Mouse (Mus musculus) stomach, embryonic 15.5 days (tissue): ENCODE data around the gene Snap25. TPM values are rescaled to one million over a fixed set of nuclear protein-coding genes. Genes with fewer than 3 reads are reported as not detected.

Source experiments
- ATAC-seq: fragments of 200-750 bp; cut with Nextera tagmentation; 2 replicates; pipeline ENCODE4 v1.8.0; 2017; ENCODE audit warnings: low read depth, moderate number of reproducible peaks, moderate TSS enrichment; ENCODE audit not compliant: insufficient read depth, low FRiP score
- H3K27ac ChIP-seq: fragments of 300-500 bp; sonication (generic); 2 replicates; pipeline ENCODE4 v1.5.1; 2015; ENCODE audit warnings: mild to moderate bottlenecking, inconsistent platforms
- H3K27me3 ChIP-seq: fragments of 300-500 bp; sonication (generic); replicated peaks from 2 replicates; pipeline ENCODE4 v1.6.1; 2015; ENCODE audit warnings: inconsistent platforms
- H3K36me3 ChIP-seq: fragments of 300-500 bp; sonication (generic); 2 replicates; pipeline ENCODE4 v1.6.1; 2015; ENCODE audit warnings: inconsistent platforms
- H3K4me1 ChIP-seq: fragments of 300-500 bp; sonication (generic); 2 replicates; pipeline ENCODE4 v1.6.1; 2015; ENCODE audit warnings: inconsistent platforms
- H3K4me2 ChIP-seq: fragments of 300-500 bp; sonication (generic); 2 replicates; pipeline ENCODE4 v1.6.1; 2015; ENCODE audit warnings: mild to moderate bottlenecking, inconsistent platforms
- H3K4me3 ChIP-seq: fragments of 300-500 bp; sonication (generic); replicated peaks from 2 replicates; pipeline ENCODE4 v1.5.1; 2015; ENCODE audit warnings: inconsistent platforms
- H3K9ac ChIP-seq: fragments of 300-500 bp; sonication (generic); 2 replicates; pipeline ENCODE4 v1.6.1; 2015; ENCODE audit warnings: inconsistent platforms
- H3K9me3 ChIP-seq: fragments of 300-500 bp; sonication (generic); 2 replicates; pipeline ENCODE4 v1.6.1; 2016; ENCODE audit warnings: inconsistent platforms
- WGBS: fragments of 180-500 bp; shearing (Covaris S2); methylation state at CpG from one replicate; pipeline ENCODE4 v1.1.7; 2015; 5-methylcytosine and 5-hydroxymethylcytosine counted together
- polyA plus RNA-seq: library from polyadenylated mRNA; unstranded; fragments of >200 nt; fragmentation: Nextera tagmentation; extraction: Ambion mirVana; gene quantifications from 2 replicates; pipeline ENCODE4 v1.2.1, GENCODE M21; 2015

Snap25 gene
- 10.4 and 10.8 TPM in 2 replicates for polyA plus RNA-seq

GRCm38 (mm10) chr2:136713299-136713758, at the start of gene Snap25:
TSS of gene Snap25 (plus strand) at chr2:136713453.
- H3K4me1 ChIP-seq, result peaks cover 3% of the 10 kb centered on the region; the same call in 1 of the 2 replicates
- no peaks in the 10 kb centered on the region for H3K36me3 ChIP-seq
- H3K9ac ChIP-seq, result no peak within 1 kb of the TSS
- 0 out of 2 replicates have a peak, but pooled peaks have one; percentile 40 for ATAC-seq
- no peak within 1 kb of the TSS for H3K27ac ChIP-seq
- H3K4me2 ChIP-seq, result peak within 1 kb of the TSS; percentile 53
- 0 out of 2 replicates have a peak, but pooled peaks cover 7% of the 10 kb centered on the region for H3K27me3 ChIP-seq
- no peaks in the 10 kb centered on the region for H3K9me3 ChIP-seq
- 1% methylated on average over 20 of the region's 20 CpGs for WGBS
- peak within 1 kb of the TSS; percentile 29 for H3K4me3 ChIP-seq

GRCm38 (mm10) chr2:136666951-136667350, 46.3 kb upstream of the Snap25 start:
- Histone ChIP-seq H3K4me3 (no peak overlapping the region), H3K4me2 (no peak overlapping the region), H3K27me3 (no peaks in the 10 kb centered on the region), H3K36me3 (no peaks in the 10 kb centered on the region), H3K9ac (no peak overlapping the region), H3K9me3 (no peaks in the 10 kb centered on the region), H3K27ac (no peak overlapping the region), H3K4me1 (no peaks in the 10 kb centered on the region)
- WGBS, result 86% methylated on average over 1 of the region's 1 CpGs
- no peak for ATAC-seq

- H3K27me3 ChIP-seq, result no peaks in the 10 kb centered on the region
- H3K27ac ChIP-seq, result peak overlapping the region; percentile 68; the same call in 1 of the 2 replicates
- H3K9me3 ChIP-seq, result no peaks in the 10 kb centered on the region
- no peak overlapping the region for H3K4me3 ChIP-seq
- no peak for ATAC-seq
- WGBS, result 65% methylated on average over 3 of the region's 3 CpGs
- H3K36me3 ChIP-seq, result no peaks in the 10 kb centered on the region
- no peak overlapping the region for H3K4me2 ChIP-seq
- no peaks in the 10 kb centered on the region for H3K4me1 ChIP-seq
- H3K9ac ChIP-seq, result no peak overlapping the region
These were observed 44.1 kb upstream of the Snap25 start for GRCm38 (mm10) chr2:136669183-136669582.

GRCm38 (mm10) chr2:136669665-136670064, 43.6 kb upstream of the Snap25 start:
- Histone ChIP-seq H3K36me3 (no peaks in the 10 kb centered on the region), H3K4me2 (no peak overlapping the region), H3K27ac (no peak overlapping the region; the same call in 1 of the 2 replicates), H3K4me3 (no peak overlapping the region), H3K4me1 (no peaks in the 10 kb centered on the region), H3K27me3 (no peaks in the 10 kb centered on the region), H3K9ac (no peak overlapping the region), H3K9me3 (no peaks in the 10 kb centered on the region)
- no peak for ATAC-seq
- 48% methylated on average over 3 of the region's 3 CpGs for WGBS

GRCm38 (mm10) chr2:136670539-136671271, 42.5 kb upstream of the Snap25 start:
- H3K4me2 ChIP-seq, result no peak overlapping the region
- no peak overlapping the region for H3K9ac ChIP-seq
- no peaks in the 10 kb centered on the region for H3K4me1 ChIP-seq
- no peaks in the 10 kb centered on the region for H3K36me3 ChIP-seq
- no peaks in the 10 kb centered on the region for H3K27me3 ChIP-seq
- ATAC-seq, result no peak
- H3K9me3 ChIP-seq, result no peaks in the 10 kb centered on the region
- H3K27ac ChIP-seq, result no peak overlapping the region
- WGBS, result 42% methylated on average over 9 of the region's 9 CpGs
- no peak overlapping the region for H3K4me3 ChIP-seq

GRCm38 (mm10) chr2:136674077-136674757, 39.0 kb upstream of the Snap25 start:
- Histone ChIP-seq H3K9me3 (no peaks in the 10 kb centered on the region), H3K9ac (no peak overlapping the region), H3K4me1 (peaks cover 11% of the 10 kb centered on the region; the same call in 1 of the 2 replicates), H3K4me3 (no peak overlapping the region), H3K27me3 (no peaks in the 10 kb centered on the region), H3K36me3 (no peaks in the 10 kb centered on the region), H3K4me2 (no peak overlapping the region), H3K27ac (no peak overlapping the region)
- 78% methylated on average over 4 of the region's 4 CpGs for WGBS
- ATAC-seq, result no peak

GRCm38 (mm10) chr2:136676196-136676595, 37.1 kb upstream of the Snap25 start:
- Histone ChIP-seq H3K9me3 (no peaks in the 10 kb centered on the region), H3K27me3 (no peaks in the 10 kb centered on the region), H3K4me2 (no peak overlapping the region), H3K27ac (no peak overlapping the region), H3K9ac (no peak overlapping the region), H3K4me3 (no peak overlapping the region), H3K4me1 (peaks cover 11% of the 10 kb centered on the region; the same call in 1 of the 2 replicates), H3K36me3 (no peaks in the 10 kb centered on the region)
- no peak for ATAC-seq
- WGBS, result 83% methylated on average over 2 of the region's 2 CpGs

- peaks cover 11% of the 10 kb centered on the region; the same call in 1 of the 2 replicates for H3K4me1 ChIP-seq
- H3K9ac ChIP-seq, result no peak overlapping the region
- no peak overlapping the region for H3K4me3 ChIP-seq
- H3K27me3 ChIP-seq, result no peaks in the 10 kb centered on the region
- no peak overlapping the region for H3K27ac ChIP-seq
- no peak for ATAC-seq
- no peak overlapping the region for H3K4me2 ChIP-seq
- 41% methylated on average over 8 of the region's 8 CpGs for WGBS
- no peaks in the 10 kb centered on the region for H3K9me3 ChIP-seq
- no peaks in the 10 kb centered on the region for H3K36me3 ChIP-seq
These were observed 36.3 kb upstream of the Snap25 start for GRCm38 (mm10) chr2:136676918-136677445.

GRCm38 (mm10) chr2:136678321-136679161, 34.7 kb upstream of the Snap25 start:
- ATAC-seq, result peak; percentile 87
- Histone ChIP-seq H3K9me3 (no peaks in the 10 kb centered on the region), H3K4me1 (peaks cover 11% of the 10 kb centered on the region; the same call in 1 of the 2 replicates), H3K27ac (peak overlapping the region; percentile 93), H3K27me3 (no peaks in the 10 kb centered on the region), H3K9ac (peak overlapping the region; percentile 58; the same call in 1 of the 2 replicates), H3K4me2 (peak overlapping the region; percentile 94), H3K4me3 (peak overlapping the region; percentile 52), H3K36me3 (no peaks in the 10 kb centered on the region)
- 3% methylated on average over 44 of the region's 44 CpGs for WGBS

- ATAC-seq, result peak; percentile 86
- H3K27me3 ChIP-seq, result no peaks in the 10 kb centered on the region
- peaks cover 11% of the 10 kb centered on the region; the same call in 1 of the 2 replicates for H3K4me1 ChIP-seq
- H3K4me3 ChIP-seq, result peak overlapping the region; percentile 52
- 1% methylated on average over 24 of the region's 24 CpGs for WGBS
- peak overlapping the region; percentile 94 for H3K4me2 ChIP-seq
- no peaks in the 10 kb centered on the region for H3K9me3 ChIP-seq
- peak overlapping the region; percentile 93 for H3K27ac ChIP-seq
- peak overlapping the region; percentile 58; the same call in 1 of the 2 replicates for H3K9ac ChIP-seq
- no peaks in the 10 kb centered on the region for H3K36me3 ChIP-seq
These were observed 33.7 kb upstream of the Snap25 start for GRCm38 (mm10) chr2:136679280-136680221.
